Mouse (Mus musculus) adrenal gland, postnatal 4 days (tissue): Measurements from ENCODE around the gene Il4. TPM values are rescaled to one million over a fixed set of nuclear protein-coding genes. Genes with fewer than 3 reads are reported as not detected.

Source experiments
- DNase-seq, 2 experiments: peaks; one replicate each; pipeline ENCODE4 v3.0.0; 2021 to 2022; ENCODE audit warnings: low spot score in 2 of 2, mixed read lengths in 2 of 2
- long read RNA-seq, 2 experiments: library from polyadenylated mRNA; stranded (forward); transcript quantifications; one replicate each; pipeline ENCODE4 v2.0.0; 2021
- total RNA-seq, 2 experiments: library from RNA; stranded (reverse); gene quantifications; 2 replicates each; pipeline ENCODE4 v1.2.3; 2021

The Il4 gene
- total RNA-seq = not detected
- long read RNA-seq, experiment 1 = 0 reads
- long read RNA-seq, experiment 2 = 0 reads

DNA sequence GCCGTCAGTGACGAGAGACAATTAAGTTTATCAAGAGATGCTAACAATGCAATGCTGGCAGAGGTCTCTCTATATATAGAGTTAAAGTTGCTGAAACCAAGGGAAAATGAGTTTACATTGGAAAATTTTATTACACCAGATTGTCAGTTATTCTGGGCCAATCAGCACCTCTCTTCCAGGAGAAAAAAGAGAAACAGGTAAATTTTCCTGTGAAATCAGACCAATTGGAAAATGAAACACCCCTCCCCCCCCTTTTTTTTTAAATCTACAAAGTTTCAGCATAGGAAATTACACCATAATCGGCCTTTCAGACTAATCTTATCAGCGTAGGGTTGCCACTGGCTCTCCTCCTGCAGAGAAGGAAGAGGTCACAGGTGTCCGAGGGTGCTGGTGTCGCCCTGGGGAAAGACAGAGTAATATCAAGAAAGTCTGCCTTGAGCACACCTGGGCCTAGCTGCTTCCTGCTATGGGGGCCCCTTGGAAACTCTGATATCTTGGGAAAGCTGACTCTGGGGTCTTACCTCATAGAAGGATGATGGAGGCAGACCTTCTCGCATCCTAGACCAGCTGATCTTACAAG is at the start of gene Il4:
Gene Il4 (minus strand): TSS at position 51 of the 580 bp plus-strand sequence.
- DNase-seq = no peak

DNA sequence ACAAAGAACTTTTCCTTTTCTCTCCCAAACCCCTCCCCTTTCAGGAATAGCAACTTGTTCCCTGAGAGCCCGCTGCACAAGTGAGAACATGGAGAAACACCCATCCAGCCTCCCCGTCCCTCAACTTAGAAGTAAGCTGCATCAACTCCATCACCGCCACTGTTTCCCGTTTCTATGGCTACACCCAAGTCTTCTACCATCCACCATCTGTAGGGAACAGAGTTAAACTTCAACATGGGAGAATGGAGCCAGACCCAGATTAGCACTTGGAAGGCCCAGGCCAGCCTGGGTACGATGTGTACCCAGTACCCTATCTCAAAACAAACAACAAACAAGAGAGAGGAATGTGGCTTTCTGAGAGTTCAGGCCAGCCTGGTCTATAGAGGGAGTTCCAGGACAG is 45.6 kb upstream of the Il4 start:
- no peak for DNase-seq

- no peak for DNase-seq
Measured at GRCm38 (mm10) chr11:53662794-53663674, 44.6 kb upstream of the Il4 start.

- no peak for DNase-seq
Measured at GRCm38 (mm10) chr11:53657828-53658227, 39.4 kb upstream of the Il4 start.

DNA sequence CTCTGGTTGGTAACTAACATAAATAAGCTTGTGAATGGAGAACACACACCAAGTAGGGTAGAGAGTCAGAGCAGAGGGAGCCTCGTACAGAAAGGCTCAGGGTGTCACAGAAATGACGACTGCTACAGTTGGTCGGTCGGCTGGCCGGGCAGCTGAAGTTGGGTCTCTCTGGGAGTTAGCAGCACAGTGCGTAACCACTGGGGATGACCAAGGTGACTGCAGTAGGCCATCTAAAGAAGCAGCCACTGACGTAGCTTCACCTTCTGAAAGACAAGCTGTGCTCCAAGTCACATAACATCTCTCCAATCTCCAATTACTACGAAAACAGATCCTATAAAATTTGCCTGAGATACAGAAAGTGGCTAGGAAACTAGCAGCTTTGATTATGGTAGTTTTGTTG is 38.9 kb upstream of the Il4 start:
- DNase-seq = no peak

GRCm38 (mm10) chr11:53656558-53657202 is 38.2 kb upstream of the Il4 start:
- DNase-seq = no peak

GRCm38 (mm10) chr11:53655043-53655442 is 36.6 kb upstream of the Il4 start:
- DNase-seq = no peak

GRCm38 (mm10) chr11:53652427-53652826 is 34.0 kb upstream of the Il4 start:
- no peak for DNase-seq

- no peak for DNase-seq
Measured at GRCm38 (mm10) chr11:53651441-53651840, 33.0 kb upstream of the Il4 start.

GRCm38 (mm10) chr11:53644017-53644416 is 25.5 kb upstream of the Il4 start:
- no peak for DNase-seq

- no peak for DNase-seq
Measured at GRCm38 (mm10) chr11:53642744-53643279, 24.3 kb upstream of the Il4 start.

DNA sequence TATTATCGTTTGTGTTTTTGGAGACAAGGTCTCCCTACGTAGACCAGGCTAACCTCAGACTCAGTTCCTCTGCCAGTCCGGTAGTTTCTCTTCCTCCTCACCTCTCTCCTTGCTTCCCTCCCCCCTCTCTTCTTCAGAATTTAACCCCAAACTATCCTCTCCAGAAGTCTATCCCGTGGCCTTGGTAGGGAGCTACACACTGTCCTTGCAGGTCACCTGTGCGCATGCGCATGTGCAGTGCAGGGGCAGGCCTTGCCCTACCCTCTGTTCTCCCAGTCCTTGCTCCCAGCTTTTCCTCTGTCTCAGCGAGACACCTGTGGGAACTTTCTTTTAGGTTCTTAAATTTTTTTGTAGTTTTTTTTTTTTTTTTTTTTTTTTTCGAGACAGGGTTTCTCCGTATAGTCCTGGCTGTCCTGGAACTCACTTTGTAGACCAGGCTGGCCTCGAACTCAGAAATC is 19.4 kb upstream of the Il4 start:
- DNase-seq = no peak

DNA sequence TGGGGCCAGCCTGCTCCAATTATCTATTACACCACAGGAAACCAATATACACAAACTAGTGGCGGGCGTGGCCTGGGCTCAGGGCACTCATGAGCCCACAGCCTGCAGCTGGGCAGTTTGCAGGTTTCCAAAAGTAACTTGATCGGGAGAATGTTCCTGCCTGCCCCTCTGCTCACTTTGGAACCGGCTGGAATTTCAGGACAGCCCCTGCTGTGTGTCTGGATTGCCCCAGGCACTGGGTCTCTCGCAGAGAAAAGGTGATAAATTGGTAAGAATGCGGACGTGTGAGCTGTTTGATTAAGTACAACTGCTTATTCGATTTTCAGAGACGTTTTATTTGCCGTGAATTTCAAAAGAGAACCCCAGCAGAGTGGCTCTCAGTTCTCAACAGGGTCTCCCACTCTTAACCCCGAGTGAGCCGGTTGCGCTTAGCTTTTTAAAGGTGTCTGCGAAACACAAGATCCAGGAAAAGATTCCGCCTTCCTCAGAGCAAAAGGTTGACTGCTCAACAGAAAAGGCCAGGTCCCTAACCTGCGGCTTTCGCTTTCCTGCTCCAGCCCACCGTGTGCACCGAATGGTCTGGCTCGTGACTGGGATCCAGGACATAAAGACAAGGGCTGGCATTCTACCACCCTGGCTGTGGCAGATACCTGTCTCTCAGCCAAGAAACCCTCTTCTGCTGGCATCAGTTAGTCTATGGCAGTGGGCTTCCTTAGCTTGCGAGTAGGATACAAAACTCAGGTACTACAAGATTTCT is 18.8 kb upstream of the Il4 start:
- no peak for DNase-seq

DNA sequence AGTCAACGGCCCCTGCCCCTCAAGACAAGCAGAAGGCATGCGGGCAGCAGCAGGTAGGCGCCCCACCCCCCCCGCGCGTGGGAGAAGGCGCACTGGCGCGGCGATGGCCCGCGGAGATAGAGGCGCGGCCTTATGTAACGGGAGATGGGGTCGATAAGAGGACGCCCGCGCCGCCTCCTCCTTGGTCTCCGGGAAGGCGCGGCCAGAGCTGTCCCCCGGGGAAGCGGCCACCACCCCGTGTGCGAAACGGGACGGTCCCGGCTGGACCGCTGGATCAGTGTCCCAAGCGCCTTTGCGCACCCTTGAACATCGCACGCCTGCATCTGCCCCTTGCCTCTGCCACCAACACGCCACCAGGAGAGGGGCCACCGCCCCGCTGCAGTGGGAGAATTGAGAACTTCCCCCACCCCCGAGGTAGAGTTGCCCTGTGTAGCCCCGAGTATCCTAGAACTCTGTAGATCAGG is 17.7 kb upstream of the Il4 start:
- DNase-seq = no peak

GRCm38 (mm10) chr11:53635590-53636182 is 17.2 kb upstream of the Il4 start:
- no peak for DNase-seq

- no peak for DNase-seq
Measured at GRCm38 (mm10) chr11:53634556-53634955, 16.1 kb upstream of the Il4 start, which contains the start of gene Il13. Gene Il13, minus strand, starts transcription at chr11:53634702.

DNA sequence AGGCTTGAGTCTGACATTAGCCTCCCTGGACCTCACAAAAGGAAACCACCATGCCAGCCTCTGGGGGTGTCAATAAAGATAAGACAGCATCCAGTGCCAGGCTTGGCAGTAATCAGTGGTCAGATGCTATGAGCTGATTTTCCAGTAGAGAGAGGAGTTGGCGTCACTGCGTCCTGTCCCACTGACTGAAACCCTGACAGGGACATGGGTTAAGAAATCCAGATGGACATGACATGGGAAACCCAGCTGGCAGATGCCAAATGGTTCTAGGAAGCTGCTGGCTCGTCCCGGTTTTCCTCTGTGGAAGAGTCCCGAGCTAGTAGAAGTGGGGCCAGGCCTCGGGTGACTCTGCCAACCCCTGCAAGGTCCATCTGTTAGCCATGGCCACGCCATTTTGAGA is 15.2 kb upstream of the Il4 start:
- no peak for DNase-seq

- DNase-seq = no peak
Measured at GRCm38 (mm10) chr11:53632122-53632733, 13.8 kb upstream of the Il4 start.

- peak in 1 of 2 experiments; percentile 52 for DNase-seq
Measured at GRCm38 (mm10) chr11:53627859-53628258, 9.4 kb upstream of the Il4 start.

- no peak for DNase-seq
Measured at GRCm38 (mm10) chr11:53626802-53627373, 8.4 kb upstream of the Il4 start.
